Mouse (Mus musculus) liver, adult 2 months (tissue): ENCODE measurements around the gene Phlda3. TPM values are rescaled to one million over a fixed set of nuclear protein-coding genes. Genes with fewer than 3 reads are reported as not detected.

Experiments used
- DNase-seq: peaks from one replicate; pipeline ENCODE4 v3.0.0-alpha.2; 2011; ENCODE audit warnings: low read depth, low spot score; ENCODE audit errors: extremely low read depth
- H3K27ac ChIP-seq: fragments of 200-500 bp; replicated peaks from 2 replicates; pipeline ENCODE4 v1.5.1; 2012; ENCODE audit warnings: low read depth, mild to moderate bottlenecking, control low read depth, inconsistent platforms, low read length; ENCODE audit not compliant: insufficient read depth
- H3K27me3 ChIP-seq: fragments of 200-500 bp; 2 replicates; pipeline ENCODE4 v1.6.1; 2012; ENCODE audit warnings: mild to moderate bottlenecking, moderate library complexity, low read length, inconsistent platforms; ENCODE audit not compliant: control insufficient read depth, insufficient read depth
- H3K36me3 ChIP-seq: fragments of 200-500 bp; 2 replicates; pipeline ENCODE4 v1.6.1; 2012; ENCODE audit warnings: low read length, inconsistent platforms; ENCODE audit not compliant: control insufficient read depth, insufficient read depth
- H3K4me1 ChIP-seq: fragments of 200-500 bp; 2 replicates; pipeline ENCODE4 v1.6.1; 2011; ENCODE audit warnings: low read length; ENCODE audit not compliant: control insufficient read depth, insufficient read depth
- H3K4me3 ChIP-seq: fragments of 200-500 bp; 2 replicates; pipeline ENCODE4 v1.5.1; 2011; ENCODE audit warnings: low read depth, mild to moderate bottlenecking, control low read depth, low read length, moderate library complexity; ENCODE audit not compliant: insufficient read depth
- H3K79me2 ChIP-seq: fragments of 200-500 bp; 2 replicates; pipeline ENCODE4 v1.6.1; 2012; ENCODE audit warnings: inconsistent platforms, mild to moderate bottlenecking, low read length, moderate library complexity; ENCODE audit not compliant: control insufficient read depth, insufficient read depth
- H3K9ac ChIP-seq: fragments of 200-500 bp; 2 replicates; pipeline ENCODE4 v1.6.1; 2012; ENCODE audit warnings: low read depth, mild to moderate bottlenecking, control low read depth, inconsistent platforms, low read length
- CTCF ChIP-seq: fragments of 200-500 bp; IDR thresholded peaks from 2 replicates; pipeline ENCODE4 v1.5.1; 2011; ENCODE audit warnings: low read depth, low read length, control low read depth
- POLR2A ChIP-seq: fragments of 200-500 bp; IDR thresholded peaks from 2 replicates; pipeline ENCODE4 v1.6.1; 2011; ENCODE audit warnings: low read length, control low read depth; ENCODE audit not compliant: insufficient read depth; ENCODE audit errors: extremely low read depth
- whole genome bisulfite sequencing: fragments of 180-500 bp; shearing (Covaris S2); methylation state at CpG from one replicate; pipeline ENCODE4 v1.1.7; 2018; 5-methylcytosine and 5-hydroxymethylcytosine counted together
- polyA plus RNA-seq: library from polyadenylated mRNA; depleted of rRNA; stranded (reverse); fragments of >200 nt; gene quantifications from 2 replicates; pipeline ENCODE4 v1.2.3, GENCODE M21; 2012
- total RNA-seq: library from RNA; depleted of rRNA; stranded (reverse); fragments of >200 nt; gene quantifications from 2 replicates; pipeline ENCODE4 v1.2.3, GENCODE M21; 2014

The Phlda3 gene
- total and polyA plus RNA-seq, 2 experiments, result 1.7 to 1.8 TPM

DNA sequence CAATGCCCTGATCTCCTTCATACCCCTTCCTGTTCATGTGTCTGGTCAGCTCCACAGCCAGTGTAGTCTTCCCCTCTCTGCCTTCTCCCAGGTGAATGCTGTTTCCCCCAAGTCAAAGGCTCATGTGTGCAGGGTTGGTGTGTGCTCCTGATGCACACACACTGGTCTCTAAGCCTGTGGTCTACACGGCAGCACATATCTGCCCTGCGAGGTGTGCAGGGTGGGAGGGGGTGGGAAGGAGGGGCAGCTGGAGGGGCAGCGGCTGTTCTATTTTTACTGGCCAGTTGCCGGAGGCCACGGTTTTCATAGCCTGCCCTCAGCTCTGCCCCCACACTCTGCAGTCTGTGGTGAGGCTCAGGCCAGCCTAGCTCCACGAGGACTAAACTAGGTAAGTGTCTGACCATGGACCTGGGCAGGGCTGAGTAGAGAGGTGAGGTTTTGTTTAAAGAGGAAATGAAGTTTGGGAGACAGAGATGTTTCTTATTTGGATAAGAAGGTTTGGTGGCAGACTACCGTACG lies 33.2 kb downstream of the Phlda3 start:
- 72% methylated on average over 8 of the region's 8 CpGs for WGBS
- Histone ChIP-seq H3K27me3 (no peaks in the 10 kb centered on the region), H3K36me3 (no peaks in the 10 kb centered on the region), H3K79me2 (no peaks in the 10 kb centered on the region), H3K9ac (no peak overlapping the region), H3K4me3 (no peak overlapping the region), H3K27ac (no peak overlapping the region), H3K4me1 (no peaks in the 10 kb centered on the region)
- DNase-seq, result no peak
- no peak for TF ChIP-seq POLR2A
- TF ChIP-seq CTCF, result no peak

GRCm38 (mm10) chr1:135800192-135800950 lies 34.5 kb downstream of the Phlda3 start:
- Histone ChIP-seq H3K36me3 (no peaks in the 10 kb centered on the region), H3K9ac (no peak overlapping the region), H3K27me3 (no peaks in the 10 kb centered on the region), H3K27ac (no peak overlapping the region), H3K4me3 (no peak overlapping the region), H3K4me1 (no peaks in the 10 kb centered on the region), H3K79me2 (no peaks in the 10 kb centered on the region)
- no peak for TF ChIP-seq POLR2A
- no peak for TF ChIP-seq CTCF
- DNase-seq, result no peak
- 68% methylated on average over 8 of the region's 8 CpGs for WGBS

- no peaks in the 10 kb centered on the region for H3K27me3 ChIP-seq
- H3K36me3 ChIP-seq, result no peaks in the 10 kb centered on the region
- no peak overlapping the region for H3K27ac ChIP-seq
- H3K79me2 ChIP-seq, result no peaks in the 10 kb centered on the region
- TF ChIP-seq CTCF, result no peak
- no peak for TF ChIP-seq POLR2A
- H3K4me3 ChIP-seq, result no peak overlapping the region
- no peak for DNase-seq
- H3K9ac ChIP-seq, result no peak overlapping the region
- 62% methylated on average over 10 of the region's 10 CpGs for WGBS
- no peaks in the 10 kb centered on the region for H3K4me1 ChIP-seq
Observed at GRCm38 (mm10) chr1:135807546-135807945, 41.6 kb downstream of the Phlda3 start.

DNA sequence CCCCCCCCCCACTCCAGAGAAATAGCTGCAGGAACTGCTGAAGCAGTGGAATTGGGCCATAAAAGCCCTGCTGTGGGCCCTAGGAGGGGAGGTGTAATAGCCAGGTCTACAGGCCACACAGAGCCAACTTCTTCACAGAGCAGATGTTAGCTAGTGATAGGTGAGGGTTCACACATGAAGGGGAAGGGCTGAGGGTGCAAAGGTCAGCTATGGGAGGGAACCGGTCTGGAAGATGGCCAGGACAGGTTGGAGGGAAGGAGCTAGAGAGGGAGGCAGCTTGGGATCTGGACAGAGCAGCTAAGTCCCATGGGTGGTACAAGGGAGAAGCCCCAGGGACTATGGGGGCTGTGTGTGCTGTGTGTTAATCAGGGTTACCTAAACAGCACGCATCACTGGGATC lies 44.3 kb downstream of the Phlda3 start:
- no peak for DNase-seq
- Histone ChIP-seq H3K9ac (no peak overlapping the region), H3K4me3 (no peak overlapping the region), H3K27ac (no peak overlapping the region), H3K27me3 (no peaks in the 10 kb centered on the region), H3K79me2 (no peaks in the 10 kb centered on the region), H3K36me3 (no peaks in the 10 kb centered on the region), H3K4me1 (no peaks in the 10 kb centered on the region)
- TF ChIP-seq CTCF (no peak), POLR2A (no peak)
- WGBS, result 54% methylated on average over 2 of the region's 2 CpGs

DNA sequence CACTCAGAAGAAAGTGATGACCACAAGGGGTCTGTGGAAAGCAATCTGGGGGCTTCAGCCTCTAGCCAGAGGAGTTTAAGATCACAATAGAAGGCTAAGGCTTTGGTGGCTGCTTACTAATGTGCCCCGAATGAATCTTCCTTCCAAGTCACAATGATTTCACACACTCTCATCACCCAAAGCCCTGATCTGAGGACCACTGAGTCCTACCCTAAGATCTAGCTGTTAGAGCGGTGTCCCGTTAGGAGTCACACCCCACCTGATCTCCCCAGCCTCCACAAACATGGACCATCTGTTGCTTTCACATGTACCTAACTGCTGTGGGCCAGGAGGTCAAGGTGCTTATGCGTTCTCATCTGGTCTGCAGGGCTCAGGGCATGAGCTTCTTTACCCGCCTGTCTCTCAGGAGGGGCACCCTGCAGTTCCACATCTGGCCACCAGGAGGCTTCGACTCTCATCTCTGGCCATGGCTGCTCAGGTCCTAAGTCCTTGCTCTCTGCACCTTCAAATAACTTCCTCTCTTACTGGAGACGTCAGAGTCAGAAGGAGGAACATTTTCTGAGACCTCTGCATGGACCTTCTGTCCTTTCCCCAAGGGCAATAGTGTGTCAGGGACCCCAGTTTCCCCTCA lies 45.2 kb downstream of the Phlda3 start:
- Histone ChIP-seq H3K36me3 (no peaks in the 10 kb centered on the region), H3K79me2 (no peaks in the 10 kb centered on the region), H3K27me3 (no peaks in the 10 kb centered on the region), H3K4me3 (no peak overlapping the region), H3K4me1 (no peaks in the 10 kb centered on the region), H3K9ac (no peak overlapping the region), H3K27ac (no peak overlapping the region)
- DNase-seq, result peak; percentile 59
- no peak for TF ChIP-seq POLR2A
- TF ChIP-seq CTCF, result peak; percentile 99
- 34% methylated on average over 7 of the region's 7 CpGs for WGBS

- Histone ChIP-seq H3K36me3 (no peaks in the 10 kb centered on the region), H3K4me1 (no peaks in the 10 kb centered on the region), H3K79me2 (no peaks in the 10 kb centered on the region), H3K9ac (no peak overlapping the region), H3K4me3 (no peak overlapping the region), H3K27ac (no peak overlapping the region), H3K27me3 (no peaks in the 10 kb centered on the region)
- DNase-seq, result no peak
- WGBS, result 82% methylated on average over 3 of the region's 3 CpGs
- TF ChIP-seq POLR2A (no peak), CTCF (no peak)
Observed at GRCm38 (mm10) chr1:135812205-135812604, 46.3 kb downstream of the Phlda3 start.
